Mouse (Mus musculus): Measurements from ENCODE around the gene Nos3.

DNA sequence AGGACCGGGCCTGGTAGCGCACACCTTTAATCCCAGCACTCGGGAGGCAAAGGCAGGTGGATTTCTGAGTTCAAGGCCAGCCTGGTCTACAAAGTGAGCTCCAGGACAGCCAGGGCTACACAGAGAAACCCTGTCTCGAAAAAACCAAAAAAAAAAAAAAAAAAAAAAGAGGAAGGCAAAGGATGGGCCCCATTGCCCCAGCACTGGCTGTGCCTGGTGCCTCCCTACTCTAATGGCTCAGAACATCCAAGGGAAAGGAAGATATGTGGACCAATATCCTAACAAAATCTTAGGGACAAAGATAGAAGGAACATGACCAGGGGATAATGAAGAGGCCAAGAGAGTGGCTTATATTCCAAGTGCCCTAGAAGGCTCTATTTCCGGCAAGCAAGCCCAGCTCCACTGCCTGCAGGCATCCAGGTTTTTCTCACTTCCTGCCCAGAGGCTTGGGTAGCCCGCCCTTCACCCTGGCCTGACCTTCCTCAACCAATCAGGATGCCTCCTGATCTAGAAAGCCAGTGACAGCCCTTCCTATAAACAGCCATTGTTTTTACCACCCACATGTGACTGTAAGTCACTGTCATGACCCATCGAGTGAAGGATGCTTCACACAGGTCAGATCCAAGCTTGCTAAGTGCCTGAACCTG lies 24.5 kb downstream of the Nos3 start:
- TF ChIP-seq JUN (IDR thresholded peaks at IDR 0.05; ENCODE audit: insufficient read depth, low read depth, low read length) (no peak), ZMIZ1 (IDR thresholded peaks at IDR 0.05; ENCODE audit: low read depth, low read length) (0 out of 2 replicates have a peak, but pooled peaks have one; percentile 39), POLR2A (IDR thresholded peaks at IDR 0.05; ENCODE audit: low read depth, low read length) (peak; percentile 73), CTCF (conservative IDR thresholded peaks at IDR 0.05 in 1 of 2, IDR thresholded peaks at IDR 0.05 in 1 of 2; ENCODE audit: low read depth in 2 of 2, low read length in 2 of 2) (no peak), ZC3H11A (IDR thresholded peaks at IDR 0.05; ENCODE audit: low read depth, low read length) (no peak), EP300 (IDR thresholded peaks at IDR 0.05; ENCODE audit: low read length) (no peak), RAD21 (IDR thresholded peaks at IDR 0.05; ENCODE audit: low read depth, low read length) (no peak), UBTF (IDR thresholded peaks at IDR 0.05; ENCODE audit: low read depth, low read length) (no peak), TBP (conservative IDR thresholded peaks at IDR 0.05; ENCODE audit: low read depth, low read length) (peak; percentile 87), MAZ (IDR thresholded peaks at IDR 0.05; ENCODE audit: low read depth, low read length) (no peak), ZKSCAN1 (IDR thresholded peaks at IDR 0.05; ENCODE audit: borderline replicate concordance, low read depth, low read length) (no peak), KAT2A (IDR thresholded peaks at IDR 0.05; ENCODE audit: insufficient replicate concordance, low read length) (no peak), E2F4 (IDR thresholded peaks at IDR 0.05; ENCODE audit: insufficient replicate concordance, low read depth, low read length) (0 out of 2 replicates have a peak, but pooled peaks have one; percentile 26)

All from CH12.LX (cell line).